Mouse (Mus musculus): ENCODE data around the gene Sema3g. TPM values are rescaled to one million over a fixed set of nuclear protein-coding genes. Genes with fewer than 3 reads are reported as not detected.

Sema3g gene
- polyA plus RNA-seq, 1 experiment = 3.2 TPM

DNA sequence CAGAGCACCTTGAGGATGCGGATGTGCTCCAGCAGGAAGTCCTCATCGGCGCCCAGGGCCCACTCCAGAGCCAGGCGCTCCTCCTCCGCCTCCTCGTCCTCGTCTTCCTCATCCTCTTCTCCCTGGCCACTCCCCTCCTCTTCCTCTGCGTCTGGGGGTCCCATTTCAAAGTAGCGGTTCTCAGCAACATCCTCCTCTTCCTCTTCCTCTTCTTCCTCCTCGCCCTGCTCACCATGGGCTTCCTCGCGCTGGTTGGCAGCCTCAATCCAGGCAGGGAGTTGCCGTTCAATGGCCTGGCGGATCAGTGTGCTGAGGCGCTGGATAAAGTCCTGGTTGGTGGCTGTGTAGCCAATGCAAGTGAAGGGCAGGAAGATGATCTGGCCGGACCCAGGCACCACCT, 40.4 kb upstream of the Sema3g start:
- no peaks in the 10 kb centered on the region for H3K27me3 ChIP-seq (ENCODE audit: control insufficient read depth, insufficient read depth, low read length)
- DNase-seq = no peak
- H3K4me1 ChIP-seq (ENCODE audit: control insufficient read depth, insufficient read depth, low read length) = peaks cover 36% of the 10 kb centered on the region
- no peak overlapping the region for H3K27ac ChIP-seq (ENCODE audit: insufficient read depth, low read length)
- WGBS = 81% methylated on average over 16 of the region's 16 CpGs
- no peak overlapping the region for H3K4me3 ChIP-seq (replicated peaks; ENCODE audit: insufficient read depth, low read depth, low read length)
- TF ChIP-seq CTCF (IDR thresholded peaks at IDR 0.05; ENCODE audit: borderline replicate concordance, insufficient read depth, low read depth, low read length) = no peak
- no peak for TF ChIP-seq POLR2A (IDR thresholded peaks at IDR 0.05; ENCODE audit: borderline replicate concordance, insufficient read depth, low read length)

- TF ChIP-seq POLR2A (IDR thresholded peaks at IDR 0.05; ENCODE audit: borderline replicate concordance, insufficient read depth, low read length) = no peak
- no peak for TF ChIP-seq CTCF (IDR thresholded peaks at IDR 0.05; ENCODE audit: borderline replicate concordance, insufficient read depth, low read depth, low read length)
- no peak for DNase-seq
- Histone ChIP-seq H3K4me1 (ENCODE audit: control insufficient read depth, insufficient read depth, low read length) (peaks cover 32% of the 10 kb centered on the region), H3K27ac (ENCODE audit: insufficient read depth, low read length) (no peak overlapping the region), H3K27me3 (ENCODE audit: control insufficient read depth, insufficient read depth, low read length) (no peaks in the 10 kb centered on the region), H3K4me3 (replicated peaks; ENCODE audit: insufficient read depth, low read depth, low read length) (no peak overlapping the region)
- 69% methylated on average over 5 of the region's 5 CpGs for WGBS
Observed at GRCm38 (mm10) chr14:31177715-31178114, 39.9 kb upstream of the Sema3g start.

GRCm38 (mm10) chr14:31179677-31180365, 37.8 kb upstream of the Sema3g start:
- no peak overlapping the region for H3K27ac ChIP-seq (ENCODE audit: insufficient read depth, low read length)
- 44% methylated on average over 12 of the region's 12 CpGs for WGBS
- H3K4me3 ChIP-seq (replicated peaks; ENCODE audit: insufficient read depth, low read depth, low read length) = no peak overlapping the region
- no peak for DNase-seq
- TF ChIP-seq POLR2A (IDR thresholded peaks at IDR 0.05; ENCODE audit: borderline replicate concordance, insufficient read depth, low read length) = no peak
- H3K27me3 ChIP-seq (ENCODE audit: control insufficient read depth, insufficient read depth, low read length) = no peaks in the 10 kb centered on the region
- H3K4me1 ChIP-seq (ENCODE audit: control insufficient read depth, insufficient read depth, low read length) = peaks cover 19% of the 10 kb centered on the region

- Histone ChIP-seq H3K4me1 (ENCODE audit: control insufficient read depth, insufficient read depth, low read length) (peaks cover 15% of the 10 kb centered on the region), H3K27me3 (ENCODE audit: control insufficient read depth, insufficient read depth, low read length) (no peaks in the 10 kb centered on the region), H3K27ac (ENCODE audit: insufficient read depth, low read length) (no peak overlapping the region), H3K4me3 (replicated peaks; ENCODE audit: insufficient read depth, low read depth, low read length) (no peak overlapping the region)
- DNase-seq = no peak
- WGBS = 54% methylated on average over 4 of the region's 4 CpGs
- no peak for TF ChIP-seq CTCF (IDR thresholded peaks at IDR 0.05; ENCODE audit: borderline replicate concordance, insufficient read depth, low read depth, low read length)
- no peak for TF ChIP-seq POLR2A (IDR thresholded peaks at IDR 0.05; ENCODE audit: borderline replicate concordance, insufficient read depth, low read length)
Observed at GRCm38 (mm10) chr14:31181512-31181911, 36.1 kb upstream of the Sema3g start.

GRCm38 (mm10) chr14:31182786-31183290, 34.8 kb upstream of the Sema3g start:
- no peak for DNase-seq
- Histone ChIP-seq H3K4me3 (replicated peaks; ENCODE audit: insufficient read depth, low read depth, low read length) (no peak overlapping the region), H3K4me1 (ENCODE audit: control insufficient read depth, insufficient read depth, low read length) (peaks cover 9% of the 10 kb centered on the region), H3K27me3 (ENCODE audit: control insufficient read depth, insufficient read depth, low read length) (no peaks in the 10 kb centered on the region), H3K27ac (ENCODE audit: insufficient read depth, low read length) (no peak overlapping the region)
- 65% methylated on average over 2 of the region's 2 CpGs for WGBS
- TF ChIP-seq CTCF (IDR thresholded peaks at IDR 0.05; ENCODE audit: borderline replicate concordance, insufficient read depth, low read depth, low read length) (no peak), POLR2A (IDR thresholded peaks at IDR 0.05; ENCODE audit: borderline replicate concordance, insufficient read depth, low read length) (no peak)

DNA sequence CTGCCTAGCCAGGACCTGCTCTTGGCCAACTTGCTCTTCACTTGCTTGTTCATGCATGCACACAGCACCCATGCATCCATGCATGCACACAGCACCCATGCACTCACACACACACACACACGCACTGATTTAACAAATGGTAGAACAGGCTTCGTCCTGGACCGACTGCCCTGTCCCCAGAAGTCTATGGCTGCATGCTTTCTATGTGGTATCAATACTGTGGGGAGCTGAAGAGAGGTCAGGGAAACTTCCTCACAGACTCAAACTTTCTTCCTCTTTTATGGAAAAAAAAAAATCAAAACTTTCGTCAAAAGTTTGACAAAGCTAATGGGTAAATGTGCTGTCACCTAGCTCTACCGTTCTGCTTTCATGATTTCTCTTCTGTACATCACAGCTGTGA, 34.1 kb upstream of the Sema3g start:
- TF ChIP-seq CTCF (IDR thresholded peaks at IDR 0.05; ENCODE audit: borderline replicate concordance, insufficient read depth, low read depth, low read length) (no peak), POLR2A (IDR thresholded peaks at IDR 0.05; ENCODE audit: borderline replicate concordance, insufficient read depth, low read length) (no peak)
- Histone ChIP-seq H3K27ac (ENCODE audit: insufficient read depth, low read length) (no peak overlapping the region), H3K4me1 (ENCODE audit: control insufficient read depth, insufficient read depth, low read length) (peaks cover 9% of the 10 kb centered on the region), H3K4me3 (replicated peaks; ENCODE audit: insufficient read depth, low read depth, low read length) (no peak overlapping the region), H3K27me3 (ENCODE audit: control insufficient read depth, insufficient read depth, low read length) (no peaks in the 10 kb centered on the region)
- DNase-seq = no peak
- 83% methylated on average over 5 of the region's 5 CpGs for WGBS

DNA sequence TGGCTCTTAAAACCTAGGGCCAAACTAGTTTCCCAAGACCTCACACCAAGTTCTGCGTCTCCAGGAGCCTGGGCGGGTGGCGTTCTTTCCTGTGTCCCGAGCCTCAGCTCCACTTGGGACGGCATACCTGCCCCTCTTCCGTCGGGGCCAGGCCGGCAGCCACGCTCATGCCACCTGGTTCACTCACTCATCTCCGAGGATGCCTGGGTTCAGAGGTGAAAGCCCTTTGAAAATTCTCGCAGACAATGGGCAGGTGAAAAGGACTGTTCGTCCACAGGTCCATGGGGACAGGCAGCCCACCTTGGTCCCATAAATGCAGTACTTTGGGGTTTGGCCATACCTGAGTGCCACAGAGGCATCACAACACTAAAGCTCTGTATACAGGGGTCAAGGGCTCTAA, 33.5 kb upstream of the Sema3g start:
- H3K4me3 ChIP-seq (replicated peaks; ENCODE audit: insufficient read depth, low read depth, low read length) = no peak overlapping the region
- 92% methylated on average over 12 of the region's 12 CpGs for WGBS
- no peak overlapping the region for H3K27ac ChIP-seq (ENCODE audit: insufficient read depth, low read length)
- H3K27me3 ChIP-seq (ENCODE audit: control insufficient read depth, insufficient read depth, low read length) = no peaks in the 10 kb centered on the region
- TF ChIP-seq POLR2A (IDR thresholded peaks at IDR 0.05; ENCODE audit: borderline replicate concordance, insufficient read depth, low read length) (no peak), CTCF (IDR thresholded peaks at IDR 0.05; ENCODE audit: borderline replicate concordance, insufficient read depth, low read depth, low read length) (no peak)
- DNase-seq = no peak
- peaks cover 9% of the 10 kb centered on the region for H3K4me1 ChIP-seq (ENCODE audit: control insufficient read depth, insufficient read depth, low read length)

DNA sequence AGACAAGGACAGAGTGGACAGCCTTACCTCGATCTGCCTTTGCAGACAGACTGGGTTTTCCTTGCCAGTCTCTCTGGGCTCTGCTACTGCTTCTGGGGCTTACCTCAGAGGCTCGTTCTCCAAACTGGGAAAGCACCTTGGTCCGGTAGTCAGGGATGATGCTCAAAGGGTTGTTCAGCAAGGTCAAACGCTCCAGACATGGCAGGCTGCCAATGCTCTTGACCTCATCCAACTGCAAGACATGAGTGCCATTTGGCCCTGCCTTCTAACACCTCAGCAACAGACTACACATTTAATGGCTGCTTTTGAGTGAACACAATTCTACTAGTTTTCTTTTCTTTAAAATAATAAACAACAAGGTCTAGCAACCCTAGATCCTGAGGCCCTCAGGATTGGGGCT, 31.0 kb upstream of the Sema3g start:
- TF ChIP-seq POLR2A (IDR thresholded peaks at IDR 0.05; ENCODE audit: borderline replicate concordance, insufficient read depth, low read length) = no peak
- TF ChIP-seq CTCF (IDR thresholded peaks at IDR 0.05; ENCODE audit: borderline replicate concordance, insufficient read depth, low read depth, low read length) = no peak
- peak in 1 of 2 experiments; percentile 36 for DNase-seq
- WGBS = 27% methylated on average over 4 of the region's 4 CpGs

More for the DNA sequence above, 31.0 kb upstream of the Sema3g start:
- Histone ChIP-seq H3K27ac (ENCODE audit: insufficient read depth, low read length) (no peak overlapping the region), H3K27me3 (ENCODE audit: control insufficient read depth, insufficient read depth, low read length) (no peaks in the 10 kb centered on the region), H3K4me1 (ENCODE audit: control insufficient read depth, insufficient read depth, low read length) (peaks cover 12% of the 10 kb centered on the region), H3K4me3 (replicated peaks; ENCODE audit: insufficient read depth, low read depth, low read length) (no peak overlapping the region)

All from cerebellum, adult 2 months (tissue).